Mouse (Mus musculus): Measurements from ENCODE around the gene Auts2. TPM values are rescaled to one million over a fixed set of nuclear protein-coding genes. Genes with fewer than 3 reads are reported as not detected.

The Auts2 gene
- total RNA-seq, 4 experiments from 2014 or later: 126 to 150 (median 139) TPM

DNA sequence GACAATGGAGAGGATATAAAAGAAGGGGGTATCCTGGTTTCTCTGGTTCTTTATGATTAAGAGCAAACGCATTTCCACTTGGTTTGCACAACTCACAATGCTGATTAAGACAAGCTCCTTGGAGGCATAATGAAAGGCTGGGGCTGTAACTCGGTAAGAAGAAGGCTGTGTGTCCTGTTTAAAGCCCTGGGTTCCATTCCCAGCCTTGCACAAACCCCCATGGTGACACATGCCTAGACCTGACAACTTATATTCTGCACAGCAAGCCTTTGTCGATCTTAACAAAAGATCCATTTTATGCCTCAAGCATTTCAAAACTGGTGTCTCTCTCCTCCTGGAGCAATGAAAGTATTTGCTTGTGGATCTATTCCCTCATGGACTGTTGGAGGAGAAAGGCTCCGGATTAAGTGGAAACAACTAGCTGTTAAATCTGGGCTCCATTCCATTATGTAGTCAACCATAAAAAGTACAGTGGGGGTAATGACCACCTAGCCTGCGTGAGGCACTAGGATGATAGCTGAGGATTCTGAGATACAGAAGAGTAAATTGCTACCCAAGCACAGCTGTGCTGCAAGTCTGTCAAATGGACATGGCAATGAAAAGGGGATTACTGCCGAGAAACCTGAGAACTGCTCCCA, 218.8 kb downstream of the Auts2 start:
- DNase-seq (ENCODE audit: low spot score in 2 of 2): no peak

DNA sequence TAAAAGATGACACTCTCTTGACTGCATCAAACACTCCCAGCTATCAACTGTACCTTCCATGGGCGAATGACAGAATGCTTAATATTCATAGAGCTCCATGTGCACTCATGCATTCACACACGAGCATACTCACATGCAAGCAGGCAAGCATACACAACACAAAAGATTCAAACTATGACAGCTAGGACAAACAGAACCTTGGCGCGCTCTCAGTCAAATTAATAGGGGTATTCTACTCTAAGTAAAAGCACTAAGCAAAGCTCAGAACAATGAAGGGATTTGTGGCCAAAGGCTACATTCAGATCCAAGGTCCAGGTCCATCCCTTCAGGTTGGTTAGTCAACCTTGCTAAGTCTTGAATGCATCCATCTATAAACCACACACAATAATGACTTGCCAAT, 219.5 kb downstream of the Auts2 start:
- DNase-seq (ENCODE audit: low spot score in 2 of 2): no peak

DNA sequence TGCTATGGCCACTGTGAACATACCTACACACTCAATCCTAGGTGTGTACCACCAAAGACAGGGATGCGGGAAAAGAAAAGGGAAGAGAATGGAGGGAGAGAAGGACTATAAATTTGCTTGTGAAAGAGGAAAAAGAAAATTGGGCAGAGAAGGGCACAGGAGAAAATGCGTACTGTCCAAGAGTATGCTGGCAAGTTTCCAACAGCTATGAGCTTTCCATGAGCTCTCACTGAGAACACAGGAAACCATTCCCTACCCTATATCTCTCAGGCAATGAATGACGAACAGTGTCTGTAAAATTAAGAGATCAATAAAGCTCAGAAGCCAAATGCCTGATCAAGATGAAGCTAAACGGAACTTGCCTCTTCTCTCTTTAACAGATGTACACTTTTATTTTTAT, 220.2 kb downstream of the Auts2 start:
- DNase-seq (ENCODE audit: low spot score in 2 of 2): no peak

DNA sequence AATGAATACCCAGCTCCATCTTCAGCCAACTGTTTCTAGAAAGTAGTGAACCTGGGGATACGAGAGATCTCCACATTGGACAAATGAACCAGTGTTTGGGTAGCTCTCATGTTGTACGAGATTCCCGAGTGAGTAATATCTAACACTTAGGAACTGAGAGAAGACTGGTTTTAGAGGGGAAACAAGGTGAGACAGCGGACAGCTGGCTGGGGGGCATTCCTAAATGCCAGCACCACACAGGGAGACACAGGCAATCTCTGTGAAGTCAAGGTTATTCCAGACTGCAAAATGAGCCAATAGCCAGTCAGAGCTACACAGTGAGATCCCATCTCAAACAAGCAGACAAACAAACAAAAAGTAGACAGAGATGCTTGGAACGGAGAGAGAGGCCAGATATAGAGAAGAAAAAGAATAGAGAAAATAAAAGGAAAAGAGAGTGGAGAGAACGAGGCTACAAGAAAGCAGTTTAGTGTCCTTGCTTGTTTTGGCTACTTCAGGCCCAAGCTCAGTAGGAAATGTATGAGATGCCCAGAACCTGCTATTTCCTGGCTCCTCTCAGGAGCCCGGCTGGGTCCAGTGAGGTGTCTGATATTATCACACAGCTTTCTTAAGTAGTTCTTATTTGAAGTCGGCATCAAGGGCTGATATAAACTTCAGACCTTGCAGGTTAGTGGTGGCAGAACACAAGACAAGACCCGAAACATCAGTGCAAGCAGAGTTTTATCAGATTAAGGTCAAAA, 224.9 kb downstream of the Auts2 start:
- no peak for DNase-seq (ENCODE audit: low spot score in 2 of 2)

DNA sequence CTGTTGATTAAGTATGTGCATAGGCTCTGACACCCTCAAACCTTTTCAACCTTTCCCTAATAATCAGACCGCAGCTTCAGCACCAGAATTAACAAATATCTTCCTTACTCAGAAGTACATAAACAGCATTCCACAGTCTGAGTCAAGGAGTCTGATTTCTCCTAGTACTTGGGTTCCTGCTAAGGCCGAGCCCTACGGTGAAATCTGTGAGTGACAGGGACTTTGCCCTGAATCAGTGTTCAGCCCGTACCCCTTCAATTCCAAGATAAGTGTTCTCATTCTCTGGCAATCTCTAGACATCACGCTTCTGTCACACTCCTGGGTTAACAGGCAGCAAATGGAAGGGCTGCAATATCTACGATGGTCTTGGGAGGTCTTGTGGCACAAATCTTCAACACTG, 226.2 kb downstream of the Auts2 start:
- DNase-seq (ENCODE audit: low spot score in 2 of 2): no peak

DNA sequence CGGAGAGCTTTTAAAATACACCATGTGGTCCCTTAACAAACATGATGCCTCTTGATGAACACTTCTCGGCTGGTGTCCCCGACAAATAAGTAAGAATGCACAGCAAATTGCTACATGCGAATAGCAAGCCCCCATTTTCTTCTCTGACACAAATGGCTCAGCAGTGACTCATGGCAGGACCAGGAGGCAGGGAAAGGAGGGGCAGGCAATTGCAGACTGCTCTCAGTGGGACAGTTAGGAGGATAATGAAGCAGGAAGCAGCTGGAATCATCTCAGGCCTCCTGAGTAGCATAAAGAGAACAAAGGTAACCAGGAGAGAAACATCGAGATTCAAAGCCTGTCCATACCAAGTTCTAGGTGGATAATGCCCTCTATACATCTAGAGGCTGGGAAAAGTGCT, 228.8 kb downstream of the Auts2 start:
- no peak for DNase-seq (ENCODE audit: low spot score in 2 of 2)

DNA sequence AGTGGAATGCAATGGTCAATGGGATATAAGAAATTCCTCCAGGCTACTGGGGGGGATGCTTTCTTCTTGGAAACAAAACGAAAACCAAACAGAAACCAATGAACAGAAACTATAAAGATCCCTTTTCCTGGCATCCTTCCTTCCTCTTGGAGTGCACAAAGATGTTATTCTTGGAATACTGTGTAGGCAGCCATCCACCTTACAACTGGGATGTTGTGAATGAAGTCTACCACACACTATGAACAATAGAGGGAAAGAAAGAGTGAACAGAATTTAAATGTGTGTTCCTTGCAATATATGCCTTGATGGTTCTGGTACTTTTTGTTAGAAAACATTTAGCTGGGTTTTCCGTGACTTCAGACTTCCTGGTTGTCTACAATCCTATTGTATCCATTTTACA, 236.1 kb downstream of the Auts2 start:
- DNase-seq (ENCODE audit: low spot score in 2 of 2): no peak

DNA sequence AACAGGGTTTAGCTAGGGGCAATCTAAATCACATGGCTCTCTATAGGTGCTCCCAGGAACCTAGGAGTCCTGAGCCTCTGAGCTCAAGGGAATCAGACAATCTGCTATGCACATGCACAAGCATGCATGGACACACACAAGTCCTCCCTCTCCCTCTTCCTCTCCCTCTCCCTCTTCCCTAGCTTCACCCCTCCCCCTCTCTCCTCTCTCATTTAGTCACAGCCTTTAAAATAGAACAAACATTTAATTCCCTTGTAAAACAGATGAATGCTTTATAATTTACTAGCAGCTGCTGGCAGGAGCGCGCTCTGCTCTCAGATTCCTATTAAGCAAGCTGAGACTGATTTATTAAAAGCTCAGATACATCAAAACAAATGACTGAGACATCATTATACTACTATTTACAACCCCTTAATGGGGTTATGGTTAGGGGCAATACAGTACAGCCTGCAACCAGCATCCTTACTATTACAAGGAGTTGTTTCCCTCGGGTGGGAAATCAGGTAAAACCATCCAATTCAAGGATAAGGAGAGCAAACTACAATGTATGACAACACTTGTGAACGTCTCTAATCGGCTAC, 237.7 kb downstream of the Auts2 start:
- DNase-seq (ENCODE audit: low spot score in 2 of 2): no peak

DNA sequence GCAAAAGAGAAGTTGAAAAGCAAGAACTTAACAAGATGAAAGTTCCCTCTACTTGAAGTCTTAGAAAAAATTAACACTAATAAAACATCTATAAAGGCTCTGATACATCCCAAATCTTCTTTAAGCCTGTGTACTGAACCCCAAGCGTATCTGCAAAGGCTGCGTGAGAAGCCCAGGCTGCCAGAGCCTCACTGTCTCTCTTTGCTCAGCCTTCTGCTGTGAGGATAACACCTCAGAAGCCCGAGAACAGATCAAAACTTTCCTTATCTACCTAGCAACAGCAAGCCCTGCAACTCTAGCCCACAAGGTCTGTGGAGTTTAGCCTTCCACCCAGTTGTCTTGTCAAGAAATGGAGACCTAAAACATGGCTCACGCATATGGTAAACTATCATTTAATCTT, 240.4 kb downstream of the Auts2 start:
- no peak for DNase-seq (ENCODE audit: low spot score in 2 of 2)

DNA sequence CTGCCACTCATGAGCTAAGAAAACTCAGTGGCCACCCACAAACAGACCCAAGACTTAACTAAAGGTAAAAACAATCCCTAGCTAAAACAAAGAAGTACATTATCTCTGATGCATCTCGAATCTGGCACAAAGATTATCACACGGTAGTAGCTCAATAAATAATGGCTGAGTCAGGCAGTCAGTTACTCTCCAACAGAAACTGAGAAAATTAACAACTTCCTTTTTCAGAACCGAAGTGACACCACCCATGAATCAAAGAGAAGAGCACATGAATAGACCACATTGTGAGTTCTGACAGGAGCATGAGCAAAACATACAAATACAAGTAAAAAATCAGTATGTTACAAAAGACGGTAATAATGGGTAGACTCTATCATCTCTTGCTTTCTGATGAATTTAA, 242.3 kb downstream of the Auts2 start:
- DNase-seq (ENCODE audit: low spot score in 2 of 2): no peak

DNA sequence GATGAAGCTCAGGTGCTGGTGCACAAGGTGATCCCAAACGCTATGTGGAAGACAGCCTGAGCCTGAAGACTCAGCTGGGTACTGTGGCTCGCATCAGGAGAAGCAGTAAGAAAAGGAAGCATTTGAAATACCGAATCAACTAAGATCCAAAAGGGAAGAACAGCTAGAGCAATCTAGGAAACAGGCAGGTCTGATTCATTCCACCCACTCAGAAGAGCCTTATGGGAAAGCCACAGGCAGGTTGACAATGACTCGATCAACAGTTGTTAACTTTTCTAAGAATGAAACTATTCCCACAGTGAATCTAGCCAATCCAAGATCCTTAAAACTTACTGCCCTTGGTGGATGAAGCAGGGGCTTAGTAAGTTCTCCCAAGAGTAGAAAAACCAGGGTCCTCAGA, 243.4 kb downstream of the Auts2 start:
- no peak for DNase-seq (ENCODE audit: low spot score in 2 of 2)

DNA sequence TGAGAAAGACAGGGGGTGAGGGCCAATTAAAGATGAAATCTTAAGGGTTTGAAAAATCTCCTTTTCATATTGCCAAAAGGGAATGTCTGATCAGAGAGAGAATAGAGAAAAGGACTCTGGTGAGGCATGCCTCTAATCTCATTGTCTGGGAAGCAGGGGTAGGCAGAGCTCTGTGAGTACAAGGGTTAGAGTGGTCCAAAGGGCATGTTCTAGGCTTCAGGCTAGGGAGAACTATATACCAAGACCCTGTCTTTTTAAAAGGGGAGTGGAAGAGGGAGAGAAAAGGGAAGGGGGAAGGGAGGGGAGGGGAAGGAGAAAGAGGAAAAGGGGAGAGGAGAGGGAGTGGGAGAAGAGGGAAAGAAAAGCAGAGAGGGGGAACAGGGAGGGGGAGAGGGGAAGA, 244.1 kb downstream of the Auts2 start:
- no peak for DNase-seq (ENCODE audit: low spot score in 2 of 2)

DNA sequence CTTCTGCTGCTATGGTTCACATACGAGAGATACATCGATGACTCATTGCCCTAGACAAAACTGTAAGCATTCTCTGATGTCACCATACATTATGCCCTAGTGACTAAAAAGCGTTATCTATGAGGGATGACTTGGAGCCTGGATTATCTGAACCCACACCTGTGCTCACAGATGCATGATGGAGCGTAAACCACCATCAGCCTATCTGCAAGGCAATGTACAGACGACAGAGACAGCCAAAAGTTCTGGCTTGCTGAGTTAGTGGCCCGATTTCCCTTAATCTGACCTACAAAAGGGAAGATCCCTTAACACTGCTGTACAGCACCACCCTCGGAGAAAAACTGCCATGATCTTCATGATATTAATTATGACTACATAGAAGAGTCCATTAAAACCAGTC, 245.8 kb downstream of the Auts2 start:
- DNase-seq (ENCODE audit: low spot score in 2 of 2): no peak

DNA sequence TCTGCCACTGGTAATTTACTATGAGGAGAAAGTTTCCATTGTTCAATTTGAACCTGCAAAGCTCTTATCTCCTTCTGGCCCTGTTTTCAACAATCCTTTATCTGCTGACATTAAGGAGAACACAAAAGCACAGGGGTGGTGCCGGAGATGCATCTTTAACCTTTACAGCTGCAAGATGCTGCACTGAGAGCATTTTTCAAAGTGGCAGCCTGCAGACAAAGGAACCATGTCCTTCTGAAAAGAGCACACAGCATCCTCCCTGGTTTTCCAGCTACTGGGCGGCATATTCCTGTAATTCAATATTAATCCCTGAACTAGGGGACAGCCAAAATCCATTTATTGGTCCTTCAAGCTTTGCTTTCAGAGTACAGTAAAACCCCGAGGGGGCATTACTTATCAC, 248.7 kb downstream of the Auts2 start:
- no peak for DNase-seq (ENCODE audit: low spot score in 2 of 2)

DNA sequence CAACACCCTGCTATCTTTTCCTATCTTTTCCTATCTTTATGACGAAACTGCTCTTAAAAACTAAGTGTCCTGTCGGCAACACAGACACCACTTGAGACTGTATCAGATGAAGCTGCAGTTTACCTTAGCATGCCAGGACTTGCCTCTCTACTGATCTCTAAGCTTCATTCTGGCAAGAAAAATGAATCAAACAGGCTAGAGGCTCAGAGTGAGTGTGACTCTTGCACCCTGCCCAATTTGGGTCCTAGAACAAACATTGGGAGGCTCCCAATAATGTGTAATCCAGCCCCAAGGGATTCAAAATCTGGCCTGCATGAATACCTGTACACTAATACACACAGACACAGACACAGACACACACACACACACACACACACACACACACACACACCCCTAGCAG, 250.2 kb downstream of the Auts2 start:
- no peak for DNase-seq (ENCODE audit: low spot score in 2 of 2)

DNA sequence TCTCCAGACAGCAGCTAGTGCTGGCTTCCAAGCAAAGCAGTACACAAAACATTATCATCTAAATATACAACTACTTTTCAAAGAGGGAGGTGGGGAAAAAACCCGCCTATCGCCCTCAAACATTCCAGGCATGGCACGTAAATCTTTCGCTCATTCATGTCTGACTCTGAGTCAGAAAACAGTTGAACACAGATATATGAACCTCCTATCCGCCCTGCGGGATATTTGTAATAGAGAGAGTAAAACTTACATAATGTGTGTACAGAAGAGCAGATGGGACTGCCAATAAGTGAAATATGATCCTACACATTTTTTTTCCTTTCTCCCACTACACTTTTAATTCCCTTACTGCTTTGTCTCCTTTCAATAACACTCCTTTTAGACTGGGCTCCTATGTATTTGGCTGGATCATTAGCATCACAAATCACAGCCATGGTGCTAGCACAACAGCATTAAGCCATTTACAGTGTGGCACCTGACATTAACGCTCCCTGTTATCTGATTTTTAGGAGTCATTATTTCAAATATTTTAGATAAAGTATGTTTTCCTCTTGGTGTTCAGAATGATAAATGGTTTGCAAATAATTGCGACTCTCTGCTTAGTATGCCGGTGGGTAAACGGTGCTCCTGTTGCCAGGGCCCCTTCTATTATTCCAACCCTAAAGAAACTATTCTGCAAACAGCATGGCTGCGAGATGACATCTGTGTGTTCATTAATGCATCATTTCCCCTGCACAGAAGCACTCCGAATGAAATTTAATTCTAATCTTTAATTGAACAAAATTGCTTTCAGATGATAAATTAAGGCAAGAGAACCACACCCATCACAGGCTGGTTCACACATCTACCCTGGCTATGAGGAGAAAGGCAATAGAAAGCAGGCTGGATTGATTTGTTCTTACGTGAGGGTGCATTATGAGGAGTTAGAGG, 252.3 kb downstream of the Auts2 start:
- DNase-seq (ENCODE audit: low spot score in 2 of 2): no peak

DNA sequence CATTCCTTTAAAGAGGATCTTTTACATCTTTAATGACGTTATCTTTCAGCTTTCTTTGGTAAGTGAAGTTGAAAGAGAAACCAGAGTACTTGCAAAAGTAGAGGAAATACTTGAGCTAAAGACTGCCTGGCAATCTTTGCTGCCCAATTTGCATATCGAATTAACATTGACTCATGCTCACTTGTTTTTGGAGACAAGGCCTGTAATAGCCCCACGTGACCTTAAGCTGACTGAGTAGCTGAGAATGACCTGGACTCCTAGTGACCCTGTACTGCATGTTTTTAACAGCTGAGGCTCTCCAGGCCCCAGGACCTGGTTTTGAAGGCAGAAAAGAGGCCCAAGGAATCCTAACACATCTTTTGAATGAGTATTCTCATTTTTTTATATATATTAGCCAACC, 259.4 kb downstream of the Auts2 start:
- no peak for DNase-seq (ENCODE audit: low spot score in 2 of 2)

DNA sequence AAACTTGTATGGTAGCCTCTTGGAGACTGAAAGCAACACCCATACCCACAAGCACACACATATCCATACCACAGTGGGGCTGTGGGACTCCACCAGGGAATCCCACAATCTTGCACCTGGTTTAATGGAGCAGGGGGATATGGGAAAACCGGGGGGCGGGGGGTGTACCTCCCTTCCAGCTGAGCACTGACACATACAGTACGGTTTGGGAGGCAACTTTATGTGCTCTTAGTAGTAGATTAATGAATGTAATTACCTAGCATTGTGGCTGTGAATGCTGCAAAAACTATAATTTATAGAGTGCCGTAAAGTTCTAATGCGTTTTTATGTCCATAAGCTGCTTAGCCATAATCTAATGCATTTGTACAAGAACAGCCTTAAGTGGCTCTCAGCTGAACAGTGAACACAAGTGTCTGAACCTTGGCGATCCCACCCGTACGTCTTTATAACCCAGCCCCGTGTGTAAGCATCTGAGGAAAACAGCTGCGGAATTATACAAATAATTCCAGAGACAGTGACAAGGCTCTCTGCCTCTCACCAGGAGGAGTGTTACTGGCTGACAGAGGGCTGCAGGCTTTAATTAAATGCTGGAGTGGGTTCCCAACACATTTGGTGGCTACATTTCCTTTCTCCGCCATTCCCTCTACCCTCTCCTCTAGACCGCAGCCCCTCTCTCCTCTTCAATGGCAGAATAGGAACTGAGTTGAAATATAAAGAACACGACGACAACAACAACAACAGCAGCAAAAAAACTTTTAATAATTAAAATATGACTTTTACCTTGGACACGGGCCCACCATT, 268.8 kb downstream of the Auts2 start:
- DNase-seq (ENCODE audit: low spot score in 2 of 2): no peak

DNA sequence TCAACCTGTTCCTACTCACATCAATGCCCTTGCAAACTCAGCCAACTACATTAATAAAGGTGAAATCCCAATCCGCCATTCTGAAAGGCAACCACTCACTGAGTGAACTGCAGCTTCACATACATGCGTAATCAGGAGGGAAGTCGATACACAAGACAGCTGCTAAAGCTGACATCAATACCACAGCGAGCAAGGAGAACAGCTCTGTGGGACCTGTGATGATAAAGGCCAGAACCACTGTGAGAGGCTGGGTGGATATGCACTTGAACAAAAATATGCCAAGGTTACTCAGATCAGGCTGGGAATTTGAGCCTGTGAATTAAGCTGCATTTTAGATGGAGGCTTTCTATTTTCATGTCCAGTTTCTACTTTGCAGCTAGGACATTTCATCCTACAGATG, 271.0 kb downstream of the Auts2 start:
- DNase-seq (ENCODE audit: low spot score in 2 of 2): no peak

DNA sequence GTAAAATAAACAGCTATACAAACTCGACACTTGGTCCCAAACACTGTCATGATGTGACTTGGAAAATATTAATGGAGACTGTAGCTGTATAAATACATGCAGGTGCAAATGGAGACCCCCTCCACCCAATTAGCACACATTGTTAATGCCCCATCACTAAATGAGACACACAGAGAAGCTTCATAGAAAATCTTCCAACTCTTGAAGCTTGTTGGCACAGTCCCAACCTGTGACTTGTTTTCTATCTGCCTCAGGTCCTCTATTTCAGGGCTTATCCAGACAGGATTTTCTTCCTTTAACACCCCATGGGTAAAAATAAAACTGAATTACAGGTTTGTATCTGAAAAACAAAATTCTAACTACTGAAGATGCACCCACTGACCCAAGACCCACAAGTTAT, 272.2 kb downstream of the Auts2 start:
- DNase-seq (ENCODE audit: low spot score in 2 of 2): no peak

DNA sequence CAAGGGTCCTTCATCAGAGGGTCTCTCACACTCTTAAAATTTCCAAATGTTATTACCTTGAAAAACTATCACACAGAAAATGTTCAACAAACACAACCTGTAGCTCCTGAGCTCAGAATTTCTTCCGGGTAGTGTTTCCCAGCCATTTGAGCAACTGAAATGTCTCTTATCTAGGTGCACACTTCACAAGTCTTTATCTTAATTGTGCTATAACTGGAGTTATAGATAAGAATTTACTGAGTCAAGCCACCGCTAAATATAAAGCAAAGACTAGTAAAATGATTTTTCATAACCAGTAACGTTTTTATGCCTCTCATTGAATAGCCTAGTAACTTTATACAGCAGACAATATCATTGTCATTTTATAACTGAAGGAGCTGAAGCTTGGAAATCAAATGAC, 273.1 kb downstream of the Auts2 start:
- DNase-seq (ENCODE audit: low spot score in 2 of 2): no peak

Measured in layer of hippocampus, adult 8-10 months (tissue).